Mouse (Mus musculus) cerebellum, adult 18-20 months (tissue): ENCODE measurements at regions not wholly inside any gene's neighbourhood (a gene's known extent, or its start where the extent isn't known, plus 50 kb on each side); places are given as distances from the start of the nearest gene placed in this dataset.

Experiments used
- DNase-seq, 2 experiments: peaks; one replicate each; pipeline ENCODE4 v3.0.0; 2021

GRCm38 (mm10) chr17:41525101-41525500 is 590.3 kb upstream of the Cenpq start:
- DNase-seq = no peak

GRCm38 (mm10) chr17:41512041-41512440 is 577.2 kb upstream of the Cenpq start:
- no peak for DNase-seq

- DNase-seq = peak; percentile 3 to 5
These were observed 570.2 kb upstream of the Cenpq start for GRCm38 (mm10) chr17:41505000-41505399.
